Mouse (Mus musculus): ENCODE measurements around the gene Klhdc1. TPM values are rescaled to one million over a fixed set of nuclear protein-coding genes. Genes with fewer than 3 reads are reported as not detected.

Gene Klhdc1
- polyA plus RNA-seq, 1 experiment from 2014 or later, result 20.1 TPM

GRCm38 (mm10) chr12:69250756-69251155, 9.8 kb downstream of the Klhdc1 start:
- Histone ChIP-seq H3K36me3 (ENCODE audit: control insufficient read depth, insufficient read depth, low read length) (no peaks in the 10 kb centered on the region), H3K9me3 (ENCODE audit: control insufficient read depth, low read length) (no peaks in the 10 kb centered on the region), H3K4me1 (ENCODE audit: control insufficient read depth, insufficient read depth, low read length) (no peaks in the 10 kb centered on the region), H3K27me3 (ENCODE audit: control insufficient read depth, insufficient read depth, low read length) (no peaks in the 10 kb centered on the region), H3K4me3 (ENCODE audit: low read depth, low read length) (no peak overlapping the region), H3K4me2 (ENCODE audit: low read depth, low read length) (no peak overlapping the region), H3K27ac (ENCODE audit: low read depth, low read length) (no peak overlapping the region), H3K9ac (replicated peaks; ENCODE audit: low read depth, low read length) (no peak overlapping the region)
- no peak for ATAC-seq (ENCODE audit: low read depth)
- WGBS, result 84% methylated on average over 8 of the region's 8 CpGs

- 92% methylated on average over 1 of the region's 1 CpGs for WGBS
- no peak for ATAC-seq (ENCODE audit: low read depth)
Observed at GRCm38 (mm10) chr12:69253806-69254205, 12.8 kb downstream of the Klhdc1 start.

GRCm38 (mm10) chr12:69257836-69258235, 16.9 kb downstream of the Klhdc1 start:
- ATAC-seq (ENCODE audit: low read depth), result no peak
- Histone ChIP-seq H3K27ac (ENCODE audit: low read depth, low read length) (no peak overlapping the region), H3K4me1 (ENCODE audit: control insufficient read depth, insufficient read depth, low read length) (no peaks in the 10 kb centered on the region), H3K36me3 (ENCODE audit: control insufficient read depth, insufficient read depth, low read length) (no peaks in the 10 kb centered on the region), H3K9ac (replicated peaks; ENCODE audit: low read depth, low read length) (no peak overlapping the region), H3K4me2 (ENCODE audit: low read depth, low read length) (no peak overlapping the region), H3K4me3 (ENCODE audit: low read depth, low read length) (no peak overlapping the region), H3K9me3 (ENCODE audit: control insufficient read depth, low read length) (no peaks in the 10 kb centered on the region), H3K27me3 (ENCODE audit: control insufficient read depth, insufficient read depth, low read length) (no peaks in the 10 kb centered on the region)
- 89% methylated on average over 11 of the region's 11 CpGs for WGBS

More at GRCm38 (mm10) chr12:69253806-69254205, 12.8 kb downstream of the Klhdc1 start:
- Histone ChIP-seq H3K4me1 (ENCODE audit: control insufficient read depth, insufficient read depth, low read length) (no peaks in the 10 kb centered on the region), H3K9ac (replicated peaks; ENCODE audit: low read depth, low read length) (no peak overlapping the region), H3K27ac (ENCODE audit: low read depth, low read length) (no peak overlapping the region), H3K4me2 (ENCODE audit: low read depth, low read length) (no peak overlapping the region), H3K9me3 (ENCODE audit: control insufficient read depth, low read length) (no peaks in the 10 kb centered on the region), H3K36me3 (ENCODE audit: control insufficient read depth, insufficient read depth, low read length) (no peaks in the 10 kb centered on the region), H3K4me3 (ENCODE audit: low read depth, low read length) (no peak overlapping the region), H3K27me3 (ENCODE audit: control insufficient read depth, insufficient read depth, low read length) (no peaks in the 10 kb centered on the region)

- H3K36me3 ChIP-seq (ENCODE audit: control insufficient read depth, insufficient read depth, low read length), result no peaks in the 10 kb centered on the region
- H3K27ac ChIP-seq (ENCODE audit: low read depth, low read length), result no peak overlapping the region
- H3K4me3 ChIP-seq (ENCODE audit: low read depth, low read length), result no peak overlapping the region
- H3K9me3 ChIP-seq (ENCODE audit: control insufficient read depth, low read length), result no peaks in the 10 kb centered on the region
- no peak for ATAC-seq (ENCODE audit: low read depth)
- H3K27me3 ChIP-seq (ENCODE audit: control insufficient read depth, insufficient read depth, low read length), result no peaks in the 10 kb centered on the region
- H3K9ac ChIP-seq (replicated peaks; ENCODE audit: low read depth, low read length), result no peak overlapping the region
- no peak overlapping the region for H3K4me2 ChIP-seq (ENCODE audit: low read depth, low read length)
- no peaks in the 10 kb centered on the region for H3K4me1 ChIP-seq (ENCODE audit: control insufficient read depth, insufficient read depth, low read length)
- 93% methylated on average over 5 of the region's 5 CpGs for WGBS
Observed at GRCm38 (mm10) chr12:69262251-69262650, 21.3 kb downstream of the Klhdc1 start.

- no peak overlapping the region for H3K4me2 ChIP-seq (ENCODE audit: low read depth, low read length)
- WGBS, result 92% methylated on average over 3 of the region's 3 CpGs
Observed at GRCm38 (mm10) chr12:69265031-69265430, 24.1 kb downstream of the Klhdc1 start.

GRCm38 (mm10) chr12:69267956-69268632, 27.1 kb downstream of the Klhdc1 start:
- no peaks in the 10 kb centered on the region for H3K9me3 ChIP-seq (ENCODE audit: control insufficient read depth, low read length)
- H3K4me2 ChIP-seq (ENCODE audit: low read depth, low read length), result no peak overlapping the region
- 68% methylated on average over 11 of the region's 11 CpGs for WGBS
- no peak overlapping the region for H3K4me3 ChIP-seq (ENCODE audit: low read depth, low read length)
- H3K27ac ChIP-seq (ENCODE audit: low read depth, low read length), result no peak overlapping the region
- H3K9ac ChIP-seq (replicated peaks; ENCODE audit: low read depth, low read length), result no peak overlapping the region
- H3K36me3 ChIP-seq (ENCODE audit: control insufficient read depth, insufficient read depth, low read length), result no peaks in the 10 kb centered on the region
- no peaks in the 10 kb centered on the region for H3K4me1 ChIP-seq (ENCODE audit: control insufficient read depth, insufficient read depth, low read length)
- no peaks in the 10 kb centered on the region for H3K27me3 ChIP-seq (ENCODE audit: control insufficient read depth, insufficient read depth, low read length)
- no peak for ATAC-seq (ENCODE audit: low read depth)

More at GRCm38 (mm10) chr12:69265031-69265430, 24.1 kb downstream of the Klhdc1 start:
- Histone ChIP-seq H3K4me1 (ENCODE audit: control insufficient read depth, insufficient read depth, low read length) (no peaks in the 10 kb centered on the region), H3K27ac (ENCODE audit: low read depth, low read length) (no peak overlapping the region), H3K9ac (replicated peaks; ENCODE audit: low read depth, low read length) (no peak overlapping the region), H3K27me3 (ENCODE audit: control insufficient read depth, insufficient read depth, low read length) (no peaks in the 10 kb centered on the region), H3K4me3 (ENCODE audit: low read depth, low read length) (no peak overlapping the region), H3K36me3 (ENCODE audit: control insufficient read depth, insufficient read depth, low read length) (no peaks in the 10 kb centered on the region), H3K9me3 (ENCODE audit: control insufficient read depth, low read length) (no peaks in the 10 kb centered on the region)
- ATAC-seq (ENCODE audit: low read depth), result no peak

GRCm38 (mm10) chr12:69268956-69269355, 28.0 kb downstream of the Klhdc1 start:
- Histone ChIP-seq H3K4me2 (ENCODE audit: low read depth, low read length) (no peak overlapping the region), H3K9ac (replicated peaks; ENCODE audit: low read depth, low read length) (no peak overlapping the region), H3K27me3 (ENCODE audit: control insufficient read depth, insufficient read depth, low read length) (no peaks in the 10 kb centered on the region), H3K27ac (ENCODE audit: low read depth, low read length) (no peak overlapping the region), H3K4me3 (ENCODE audit: low read depth, low read length) (no peak overlapping the region), H3K36me3 (ENCODE audit: control insufficient read depth, insufficient read depth, low read length) (no peaks in the 10 kb centered on the region), H3K4me1 (ENCODE audit: control insufficient read depth, insufficient read depth, low read length) (no peaks in the 10 kb centered on the region), H3K9me3 (ENCODE audit: control insufficient read depth, low read length) (no peaks in the 10 kb centered on the region)
- 71% methylated on average over 2 of the region's 2 CpGs for WGBS
- no peak for ATAC-seq (ENCODE audit: low read depth)

GRCm38 (mm10) chr12:69279931-69280469, 39.0 kb downstream of the Klhdc1 start:
- H3K4me1 ChIP-seq (ENCODE audit: control insufficient read depth, insufficient read depth, low read length), result no peaks in the 10 kb centered on the region

GRCm38 (mm10) chr12:69280915-69281314, 39.9 kb downstream of the Klhdc1 start:
- H3K4me1 ChIP-seq (ENCODE audit: control insufficient read depth, insufficient read depth, low read length), result no peaks in the 10 kb centered on the region
- WGBS, result 91% methylated on average over 3 of the region's 3 CpGs

More at GRCm38 (mm10) chr12:69279931-69280469, 39.0 kb downstream of the Klhdc1 start:
- Histone ChIP-seq H3K27me3 (ENCODE audit: control insufficient read depth, insufficient read depth, low read length) (no peaks in the 10 kb centered on the region), H3K9ac (replicated peaks; ENCODE audit: low read depth, low read length) (no peak overlapping the region), H3K4me3 (ENCODE audit: low read depth, low read length) (no peak overlapping the region), H3K9me3 (ENCODE audit: control insufficient read depth, low read length) (no peaks in the 10 kb centered on the region), H3K36me3 (ENCODE audit: control insufficient read depth, insufficient read depth, low read length) (no peaks in the 10 kb centered on the region), H3K27ac (ENCODE audit: low read depth, low read length) (no peak overlapping the region), H3K4me2 (ENCODE audit: low read depth, low read length) (no peak overlapping the region)
- 65% methylated on average over 1 of the region's 1 CpGs for WGBS
- no peak for ATAC-seq (ENCODE audit: low read depth)

More at GRCm38 (mm10) chr12:69280915-69281314, 39.9 kb downstream of the Klhdc1 start:
- H3K4me3 ChIP-seq (ENCODE audit: low read depth, low read length), result no peak overlapping the region
- no peak overlapping the region for H3K27ac ChIP-seq (ENCODE audit: low read depth, low read length)
- no peak overlapping the region for H3K4me2 ChIP-seq (ENCODE audit: low read depth, low read length)
- H3K27me3 ChIP-seq (ENCODE audit: control insufficient read depth, insufficient read depth, low read length), result no peaks in the 10 kb centered on the region
- ATAC-seq (ENCODE audit: low read depth), result no peak
- no peaks in the 10 kb centered on the region for H3K36me3 ChIP-seq (ENCODE audit: control insufficient read depth, insufficient read depth, low read length)
- H3K9ac ChIP-seq (replicated peaks; ENCODE audit: low read depth, low read length), result no peak overlapping the region
- H3K9me3 ChIP-seq (ENCODE audit: control insufficient read depth, low read length), result no peaks in the 10 kb centered on the region

All from neural tube, embryonic 14.5 days (tissue).